Comparison of ENCODE assay signal across 21 mouse cellular contexts in genomic region chr11:95953313-95953712, GRCm38 (mm10). TPM values are rescaled to one million over a fixed set of nuclear protein-coding genes. Genes with fewer than 3 reads are reported as not detected.
DNase-seq lines count a peak whose midpoint lies in the region; ATAC-seq lines count a peak whose summit lies in the region.
"Had no signal": no experiment of that assay in that cellular context is flagged by ENCODE, and none has a peak within 500 bp of the region (broad histone marks: within the 10 kb centered on the region; RNA-seq: fewer than 3 reads in every experiment).

No protein-coding gene starts in this region.

- peak; percentile 84 for DNase-seq in midbrain, embryonic 11.5 days (ENCODE audit: low spot score, missing footprints)
- peak; percentile 52 for DNase-seq in R1 (ENCODE audit: low read depth, low spot score)
- DNase-seq in ovary, adult 18-20 months (ENCODE audit: low spot score) = no peak
- DNase-seq: adrenal gland, adult 2 months; adrenal gland, adult 8-10 months; adrenal gland, postnatal 10 days; adrenal gland, postnatal 14 days; adrenal gland, postnatal 25 days; adrenal gland, postnatal 36 days; B cell, adult 2 months; cerebellum, adult 11 months; cerebellum, adult 11-12 months; cerebellum, adult 18-20 months; cerebellum, adult 2 months had no signal

- no peaks in the 10 kb centered on the region for H3K9me3 ChIP-seq in midbrain, embryonic 11.5 days (ENCODE audit: control insufficient read depth, low read length)
- H3K9me3 ChIP-seq in midbrain, embryonic 15.5 days = no peaks in the 10 kb centered on the region
- H3K9me3 ChIP-seq: G1E had no signal

- H3K4me2 ChIP-seq in midbrain, embryonic 11.5 days = no peak overlapping the region
- H3K4me2 ChIP-seq in midbrain, embryonic 15.5 days = no peak overlapping the region

- WGBS in midbrain, embryonic 11.5 days = 91% methylated on average over 5 of the region's 5 CpGs
- 93% methylated on average over 5 of the region's 5 CpGs for WGBS in midbrain, embryonic 15.5 days

- no peak overlapping the region for H3K4me3 ChIP-seq in midbrain, embryonic 11.5 days (ENCODE audit: low read depth, low read length)
- H3K4me3 ChIP-seq in midbrain, embryonic 15.5 days = no peak overlapping the region

- H3K4me1 ChIP-seq in midbrain, embryonic 11.5 days (ENCODE audit: control insufficient read depth, insufficient read depth, low read length) = peaks cover 7% of the 10 kb centered on the region; the same call in 1 of the 2 replicates
- H3K4me1 ChIP-seq in midbrain, embryonic 15.5 days = no peaks in the 10 kb centered on the region

- H3K36me3 ChIP-seq in midbrain, embryonic 11.5 days (ENCODE audit: control insufficient read depth, insufficient read depth, low read length) = 0 out of 2 replicates have a peak, but pooled peaks cover 2% of the 10 kb centered on the region
- no peaks in the 10 kb centered on the region for H3K36me3 ChIP-seq in midbrain, embryonic 15.5 days (replicated peaks)

- no peak for ATAC-seq in midbrain, embryonic 11.5 days (ENCODE audit: low FRiP score)
- no peak for ATAC-seq in midbrain, embryonic 15.5 days (replicated peaks)
- ATAC-seq: activated CD4-positive, CD25-positive, alpha-beta regulatory T cell, adult 4 months; CD4-positive, CD25-positive, alpha-beta regulatory T cell, adult 4 months; Patski had no signal

- H3K27ac ChIP-seq in midbrain, embryonic 11.5 days (ENCODE audit: low read depth, low read length) = no peak overlapping the region
- no peak overlapping the region for H3K27ac ChIP-seq in midbrain, embryonic 15.5 days

- H3K27me3 ChIP-seq in midbrain, embryonic 11.5 days (ENCODE audit: control insufficient read depth, insufficient read depth, low read length) = no peaks in the 10 kb centered on the region
- no peaks in the 10 kb centered on the region for H3K27me3 ChIP-seq in midbrain, embryonic 15.5 days (replicated peaks)
- H3K27me3 ChIP-seq: Patski had no signal

- H3K9ac ChIP-seq in midbrain, embryonic 11.5 days (ENCODE audit: low read length) = no peak overlapping the region
- no peak overlapping the region for H3K9ac ChIP-seq in midbrain, embryonic 15.5 days

RNA-seq across cellular contexts. Expression of gene B4galnt2, which starts 38.6 kb away (rescaled TPM):
- polyA plus RNA-seq in midbrain, embryonic 11.5 days (2014; fragmentation: Nextera tagmentation; extraction: Ambion mirVana) = 0.08 TPM in 1 of 2 replicates, not detected in the other
- polyA plus RNA-seq in midbrain, embryonic 15.5 days (2015; fragmentation: Nextera tagmentation; extraction: Ambion mirVana) = not detected in 2 replicates
- polyA plus RNA-seq: adrenal gland, adult 2 months; brain, embryonic 14.5 days; C2C12; cerebellum, adult 2 months; G1E had no signal

RNA-seq across cellular contexts. Expression of gene Igf2bp1, which starts 52.4 kb away (rescaled TPM):
- 92.9 and 95.1 TPM in 2 replicates for polyA plus RNA-seq in midbrain, embryonic 11.5 days (2014; fragmentation: Nextera tagmentation; extraction: Ambion mirVana)
- polyA plus RNA-seq in midbrain, embryonic 15.5 days (2015; fragmentation: Nextera tagmentation; extraction: Ambion mirVana) = 14.6 and 15.7 TPM in 2 replicates
- polyA plus RNA-seq: CD4-positive, CD25-positive, alpha-beta regulatory T cell, adult 4 months; cerebellum, adult 2 months had no signal
